Mouse (Mus musculus) myocyte (in vitro differentiated cells): ENCODE measurements around the gene Tdg.

Experiments used
- CEBPB ChIP-seq: IDR thresholded peaks from 2 replicates; pipeline ENCODE4 v1.6.1; 2011; ENCODE audit warnings: mild to moderate bottlenecking, moderate library complexity; ENCODE audit not compliant: poor library complexity, insufficient read depth, severe bottlenecking
- E2F4 ChIP-seq: IDR thresholded peaks from one replicate; pipeline ENCODE4 v1.6.1; 2011; ENCODE audit warnings: mild to moderate bottlenecking, control low read depth, moderate library complexity; ENCODE audit not compliant: insufficient read depth
- MAX ChIP-seq: IDR thresholded peaks from one replicate; pipeline ENCODE4 v1.6.1; 2011; ENCODE audit warnings: low read depth, mild to moderate bottlenecking, control low read depth
- MYOD1 ChIP-seq, 3 experiments: IDR thresholded peaks; one replicate each; pipeline ENCODE4 v1.6.1; 2011; ENCODE audit warnings: control low read depth in 2 of 3, low read depth in 2 of 3, mild to moderate bottlenecking in 2 of 3, moderate library complexity in 1 of 3; ENCODE audit not compliant: insufficient read length in 2 of 3, control insufficient read depth in 1 of 3
- POLR2A ChIP-seq: IDR thresholded peaks from one replicate; pipeline ENCODE4 v1.6.1; 2011; ENCODE audit warnings: low read depth, mild to moderate bottlenecking, control low read depth, moderate library complexity; ENCODE audit not compliant: insufficient read length
- POLR2AphosphoS2 ChIP-seq: IDR thresholded peaks from one replicate; pipeline ENCODE4 v1.6.1; 2011; ENCODE audit warnings: low read depth, control low read depth; ENCODE audit not compliant: insufficient read length
- REST ChIP-seq: IDR thresholded peaks from one replicate; pipeline ENCODE4 v1.6.1; 2011; ENCODE audit warnings: mild to moderate bottlenecking, control low read depth, moderate library complexity; ENCODE audit not compliant: insufficient read depth, insufficient read length
- SRF ChIP-seq: IDR thresholded peaks from one replicate; pipeline ENCODE4 v1.6.1; 2011; ENCODE audit warnings: low read depth; ENCODE audit not compliant: control insufficient read depth, insufficient read length
- TCF12 ChIP-seq: IDR thresholded peaks from one replicate; pipeline ENCODE4 v1.6.1; 2011; ENCODE audit warnings: mild to moderate bottlenecking, control low read depth; ENCODE audit not compliant: poor library complexity, insufficient read depth, severe bottlenecking
- TCF3 ChIP-seq: IDR thresholded peaks from one replicate; pipeline ENCODE4 v1.6.1; 2011; ENCODE audit warnings: low read depth, control low read depth; ENCODE audit not compliant: insufficient read length
- USF1 ChIP-seq: IDR thresholded peaks from one replicate; pipeline ENCODE4 v1.6.1; 2011; ENCODE audit warnings: low read depth, mild to moderate bottlenecking, control low read depth, moderate library complexity

- TF ChIP-seq USF1: no peak
- TF ChIP-seq POLR2A: no peak
- no peak for TF ChIP-seq REST
- TF ChIP-seq TCF12: no peak
- no peak for TF ChIP-seq MAX
- no peak for TF ChIP-seq CEBPB
- TF ChIP-seq SRF: no peak
- no peak for TF ChIP-seq E2F4
- TF ChIP-seq TCF3: no peak
- TF ChIP-seq MYOD1 (IDR thresholded peaks at IDR 0.05; ENCODE audit: control insufficient read depth in 1 of 3, insufficient read length in 2 of 3, low read depth in 2 of 3): no peak
- no peak for TF ChIP-seq POLR2AphosphoS2
Observed at GRCm38 (mm10) chr10:82670205-82670604, 40.6 kb downstream of the Tdg start.
